Mouse (Mus musculus): ENCODE measurements around the gene Slc9a3r1.

The Slc9a3r1 gene

GRCm38 (mm10) chr11:115163568-115164150, 518 bp downstream of the Slc9a3r1 start:
- no peak for DNase-seq

GRCm38 (mm10) chr11:115164341-115164975, 1.3 kb downstream of the Slc9a3r1 start:
- DNase-seq: no peak

GRCm38 (mm10) chr11:115164976-115165374, 1.8 kb downstream of the Slc9a3r1 start:
- DNase-seq: peak; percentile 76 to 87

- no peak for DNase-seq
These were observed 3.6 kb downstream of the Slc9a3r1 start for GRCm38 (mm10) chr11:115166776-115167175.

GRCm38 (mm10) chr11:115167631-115168249, 4.6 kb downstream of the Slc9a3r1 start:
- DNase-seq: no peak

- DNase-seq: no peak
These were observed 6.3 kb downstream of the Slc9a3r1 start for GRCm38 (mm10) chr11:115169430-115169829.

GRCm38 (mm10) chr11:115171125-115171524, 8.0 kb downstream of the Slc9a3r1 start:
- peak in 1 of 2 experiments; percentile 53 for DNase-seq

- peak in 1 of 2 experiments; percentile 73 for DNase-seq
These were observed 9.7 kb downstream of the Slc9a3r1 start for GRCm38 (mm10) chr11:115172825-115173287.

- peak; percentile 71 to 85 for DNase-seq
These were observed 10.6 kb downstream of the Slc9a3r1 start for GRCm38 (mm10) chr11:115173549-115174339.

- no peak for DNase-seq
These were observed 13.5 kb downstream of the Slc9a3r1 start for GRCm38 (mm10) chr11:115176399-115177190.

GRCm38 (mm10) chr11:115177559-115178195, 14.5 kb downstream of the Slc9a3r1 start:
- DNase-seq: no peak

- DNase-seq: no peak
These were observed 15.6 kb downstream of the Slc9a3r1 start for GRCm38 (mm10) chr11:115178766-115179165.

- DNase-seq: no peak
These were observed 16.1 kb downstream of the Slc9a3r1 start for GRCm38 (mm10) chr11:115179191-115179590.

GRCm38 (mm10) chr11:115179881-115180280, 16.7 kb downstream of the Slc9a3r1 start:
- no peak for DNase-seq

- DNase-seq: peak; percentile 81 to 86
These were observed 18.9 kb downstream of the Slc9a3r1 start for GRCm38 (mm10) chr11:115181913-115182638.

GRCm38 (mm10) chr11:115184973-115185372, 21.8 kb downstream of the Slc9a3r1 start:
- no peak for DNase-seq

GRCm38 (mm10) chr11:115187224-115187639, 24.1 kb downstream of the Slc9a3r1 start, which contains the start of gene Tmem104:
Gene Tmem104, plus strand, starts transcription at chr11:115187487.
- peak; percentile 99 to 100 for DNase-seq

GRCm38 (mm10) chr11:115187693-115188092, 24.6 kb downstream of the Slc9a3r1 start, which contains the start of gene Nat9:
Gene Nat9, minus strand, starts transcription at chr11:115187859.
- DNase-seq: no peak

- no peak for DNase-seq
These were observed 25.5 kb downstream of the Slc9a3r1 start for GRCm38 (mm10) chr11:115188539-115189231.

- DNase-seq: no peak
These were observed 26.2 kb downstream of the Slc9a3r1 start for GRCm38 (mm10) chr11:115189304-115189703.
